Mouse (Mus musculus): Measurements from ENCODE around the gene Ifng. TPM values are rescaled to one million over a fixed set of nuclear protein-coding genes. Genes with fewer than 3 reads are reported as not detected.
A peak's percentile ranks its signal among the peaks of the same experiment; 100 is the strongest.

Gene Ifng
- polyA plus RNA-seq (2012; rRNA removed): not detected in 2 replicates

GRCm38 (mm10) chr10:118440742-118441240, at the start of gene Ifng:
Gene Ifng, plus strand, starts transcription at chr10:118441046.
- no peak for TF ChIP-seq CTCF (IDR thresholded peaks at IDR 0.05; ENCODE audit: borderline replicate concordance, extremely low read depth, insufficient read depth, insufficient read length)
- no peak for TF ChIP-seq POLR2A (IDR thresholded peaks at IDR 0.05; ENCODE audit: borderline replicate concordance, extremely low read depth, insufficient read depth, insufficient read length, poor library complexity, severe bottlenecking)
- DNase-seq (ENCODE audit: low read depth): no peak

GRCm38 (mm10) chr10:118399917-118400316, 40.9 kb upstream of the Ifng start:
- DNase-seq (ENCODE audit: low read depth): peak; percentile 13
- TF ChIP-seq POLR2A (IDR thresholded peaks at IDR 0.05; ENCODE audit: borderline replicate concordance, extremely low read depth, insufficient read depth, insufficient read length, poor library complexity, severe bottlenecking): no peak
- TF ChIP-seq CTCF (IDR thresholded peaks at IDR 0.05; ENCODE audit: borderline replicate concordance, extremely low read depth, insufficient read depth, insufficient read length): no peak

- DNase-seq (ENCODE audit: low read depth): no peak
- no peak for TF ChIP-seq CTCF (IDR thresholded peaks at IDR 0.05; ENCODE audit: borderline replicate concordance, extremely low read depth, insufficient read depth, insufficient read length)
- no peak for TF ChIP-seq POLR2A (IDR thresholded peaks at IDR 0.05; ENCODE audit: borderline replicate concordance, extremely low read depth, insufficient read depth, insufficient read length, poor library complexity, severe bottlenecking)
Measured at GRCm38 (mm10) chr10:118406463-118407221, 34.2 kb upstream of the Ifng start.

GRCm38 (mm10) chr10:118411377-118411776, 29.5 kb upstream of the Ifng start:
- TF ChIP-seq POLR2A (IDR thresholded peaks at IDR 0.05; ENCODE audit: borderline replicate concordance, extremely low read depth, insufficient read depth, insufficient read length, poor library complexity, severe bottlenecking) (no peak), CTCF (IDR thresholded peaks at IDR 0.05; ENCODE audit: borderline replicate concordance, extremely low read depth, insufficient read depth, insufficient read length) (0 out of 2 replicates have a peak, but pooled peaks have one; percentile 5)
- DNase-seq (ENCODE audit: low read depth): no peak

GRCm38 (mm10) chr10:118412774-118413173, 28.1 kb upstream of the Ifng start:
- TF ChIP-seq POLR2A (IDR thresholded peaks at IDR 0.05; ENCODE audit: borderline replicate concordance, extremely low read depth, insufficient read depth, insufficient read length, poor library complexity, severe bottlenecking) (no peak), CTCF (IDR thresholded peaks at IDR 0.05; ENCODE audit: borderline replicate concordance, extremely low read depth, insufficient read depth, insufficient read length) (no peak)
- no peak for DNase-seq (ENCODE audit: low read depth)

- DNase-seq (ENCODE audit: low read depth): no peak
- no peak for TF ChIP-seq POLR2A (IDR thresholded peaks at IDR 0.05; ENCODE audit: borderline replicate concordance, extremely low read depth, insufficient read depth, insufficient read length, poor library complexity, severe bottlenecking)
Measured at GRCm38 (mm10) chr10:118419000-118419425, 21.8 kb upstream of the Ifng start.

GRCm38 (mm10) chr10:118420896-118421295, 19.9 kb upstream of the Ifng start:
- TF ChIP-seq CTCF (IDR thresholded peaks at IDR 0.05; ENCODE audit: borderline replicate concordance, extremely low read depth, insufficient read depth, insufficient read length) (no peak), POLR2A (IDR thresholded peaks at IDR 0.05; ENCODE audit: borderline replicate concordance, extremely low read depth, insufficient read depth, insufficient read length, poor library complexity, severe bottlenecking) (no peak)
- no peak for DNase-seq (ENCODE audit: low read depth)

- TF ChIP-seq CTCF (IDR thresholded peaks at IDR 0.05; ENCODE audit: borderline replicate concordance, extremely low read depth, insufficient read depth, insufficient read length): no peak
- no peak for TF ChIP-seq POLR2A (IDR thresholded peaks at IDR 0.05; ENCODE audit: borderline replicate concordance, extremely low read depth, insufficient read depth, insufficient read length, poor library complexity, severe bottlenecking)
- DNase-seq (ENCODE audit: low read depth): no peak
Measured at GRCm38 (mm10) chr10:118435501-118435900, 5.3 kb upstream of the Ifng start.

GRCm38 (mm10) chr10:118441898-118442297, 1.1 kb downstream of the Ifng start:
- DNase-seq (ENCODE audit: low read depth): peak; percentile 33
- TF ChIP-seq POLR2A (IDR thresholded peaks at IDR 0.05; ENCODE audit: borderline replicate concordance, extremely low read depth, insufficient read depth, insufficient read length, poor library complexity, severe bottlenecking) (no peak), CTCF (IDR thresholded peaks at IDR 0.05; ENCODE audit: borderline replicate concordance, extremely low read depth, insufficient read depth, insufficient read length) (peak; percentile 32; the same call in 1 of the 2 replicates)

GRCm38 (mm10) chr10:118442999-118443398, 2.2 kb downstream of the Ifng start:
- no peak for DNase-seq (ENCODE audit: low read depth)
- no peak for TF ChIP-seq POLR2A (IDR thresholded peaks at IDR 0.05; ENCODE audit: borderline replicate concordance, extremely low read depth, insufficient read depth, insufficient read length, poor library complexity, severe bottlenecking)
- no peak for TF ChIP-seq CTCF (IDR thresholded peaks at IDR 0.05; ENCODE audit: borderline replicate concordance, extremely low read depth, insufficient read depth, insufficient read length)

GRCm38 (mm10) chr10:118445021-118445420, 4.2 kb downstream of the Ifng start:
- no peak for TF ChIP-seq CTCF (IDR thresholded peaks at IDR 0.05; ENCODE audit: borderline replicate concordance, extremely low read depth, insufficient read depth, insufficient read length)
- TF ChIP-seq POLR2A (IDR thresholded peaks at IDR 0.05; ENCODE audit: borderline replicate concordance, extremely low read depth, insufficient read depth, insufficient read length, poor library complexity, severe bottlenecking): no peak
- no peak for DNase-seq (ENCODE audit: low read depth)

GRCm38 (mm10) chr10:118445502-118445901, 4.7 kb downstream of the Ifng start:
- TF ChIP-seq CTCF (IDR thresholded peaks at IDR 0.05; ENCODE audit: borderline replicate concordance, extremely low read depth, insufficient read depth, insufficient read length) (no peak), POLR2A (IDR thresholded peaks at IDR 0.05; ENCODE audit: borderline replicate concordance, extremely low read depth, insufficient read depth, insufficient read length, poor library complexity, severe bottlenecking) (no peak)
- DNase-seq (ENCODE audit: low read depth): no peak

All from brain, embryonic 14.5 days (tissue).